Mouse (Mus musculus) heart, adult 11 months (tissue): ENCODE results near the gene Phox2a.

Experiments
- DNase-seq: peaks from one replicate; pipeline ENCODE4 v3.0.0; 2022

The Phox2a gene

GRCm38 (mm10) chr7:101837606-101838471 lies 19.7 kb downstream of the Phox2a start, which contains the start of gene Inppl1:
Inppl1 (minus strand) TSS chr7:101838229.
- DNase-seq, result peak; percentile 99

GRCm38 (mm10) chr7:101844186-101844585 lies 26.1 kb downstream of the Phox2a start:
- DNase-seq, result peak; percentile 93

GRCm38 (mm10) chr7:101847934-101848333 lies 29.8 kb downstream of the Phox2a start:
- no peak for DNase-seq

GRCm38 (mm10) chr7:101851689-101852088 lies 33.6 kb downstream of the Phox2a start:
- no peak for DNase-seq

- DNase-seq, result no peak
Observed at GRCm38 (mm10) chr7:101852846-101853245, 34.7 kb downstream of the Phox2a start.

- DNase-seq, result no peak
Observed at GRCm38 (mm10) chr7:101853816-101854215, 35.7 kb downstream of the Phox2a start.

- DNase-seq, result no peak
Observed at GRCm38 (mm10) chr7:101857094-101857493, 39.0 kb downstream of the Phox2a start, which contains the start of gene Folr2. Folr2 (minus strand) TSS chr7:101857194.

- peak; percentile 94 for DNase-seq
Observed at GRCm38 (mm10) chr7:101858362-101858761, 40.2 kb downstream of the Phox2a start.

- no peak for DNase-seq
Observed at GRCm38 (mm10) chr7:101860978-101861377, 42.9 kb downstream of the Phox2a start.

- DNase-seq, result no peak
Observed at GRCm38 (mm10) chr7:101862291-101862690, 44.2 kb downstream of the Phox2a start.

- no peak for DNase-seq
Observed at GRCm38 (mm10) chr7:101863415-101863814, 45.3 kb downstream of the Phox2a start, which contains the start of gene Anapc15. Anapc15 (plus strand) TSS chr7:101863715.

- no peak for DNase-seq
Observed at GRCm38 (mm10) chr7:101866491-101867265, 48.6 kb downstream of the Phox2a start.

GRCm38 (mm10) chr7:101867482-101867881 lies 49.4 kb downstream of the Phox2a start:
- DNase-seq, result no peak

GRCm38 (mm10) chr7:101868241-101869162 lies 50.4 kb downstream of the Phox2a start:
- peak; percentile 89 for DNase-seq

- no peak for DNase-seq
Observed at GRCm38 (mm10) chr7:101869163-101869500, 51.0 kb downstream of the Phox2a start.

GRCm38 (mm10) chr7:101870629-101871028 lies 52.5 kb downstream of the Phox2a start, which contains the start of gene Folr1:
Folr1 (minus strand) TSS chr7:101870788.
- DNase-seq, result no peak

GRCm38 (mm10) chr7:101871296-101871695 lies 53.2 kb downstream of the Phox2a start:
- no peak for DNase-seq
